ENCODE assay signal across 15 mouse cellular contexts in genomic region chr11:51345481-51346465, GRCm38 (mm10). TPM values are rescaled to one million over a fixed set of nuclear protein-coding genes. Genes with fewer than 3 reads are reported as not detected.
DNase-seq lines count a peak whose midpoint lies in the region; ATAC-seq lines count a peak whose summit lies in the region.
"Had no signal": no experiment of that assay in that cellular context is flagged by ENCODE, and none has a peak within 500 bp of the region (broad histone marks: within the 10 kb centered on the region; RNA-seq: fewer than 3 reads in every experiment).

No protein-coding gene starts in this region.

- H3K27ac ChIP-seq in intestine, embryonic 15.5 days = no peak overlapping the region
- H3K27ac ChIP-seq: limb, embryonic 10.5 days had no signal

- H3K4me2 ChIP-seq in intestine, embryonic 15.5 days (replicated peaks) = no peak overlapping the region

- 86% methylated on average over 21 of the region's 21 CpGs for WGBS in intestine, embryonic 15.5 days

- peak; percentile 72 for DNase-seq in adrenal gland, adult 2 months
- no peak for DNase-seq in adrenal gland, postnatal 4 days (ENCODE audit: low spot score in 2 of 2)
- peak; percentile 50 for DNase-seq in left cerebral cortex, postnatal 4 days
- DNase-seq in left cerebral cortex, adult 11 months (ENCODE audit: low spot score) = no peak
- peak; percentile 76 to 82 for DNase-seq in cerebellum, postnatal 10 days
- peak; percentile 22 for DNase-seq in skeletal muscle tissue, adult 2 months (ENCODE audit: low read depth, low spot score)
- no peak for DNase-seq in embryo, embryonic 9.5 days (ENCODE audit: extremely low spot score)
- DNase-seq: kidney, postnatal 36 days; liver, postnatal 0 days; retina, postnatal 1 day had no signal

- no peaks in the 10 kb centered on the region for H3K36me3 ChIP-seq in intestine, embryonic 15.5 days
- H3K36me3 ChIP-seq: limb, embryonic 10.5 days had no signal

- H3K4me1 ChIP-seq in intestine, embryonic 15.5 days (replicated peaks) = peaks cover 8% of the 10 kb centered on the region; the same call in 1 of the 2 replicates

- no peaks in the 10 kb centered on the region for H3K27me3 ChIP-seq in intestine, embryonic 15.5 days (replicated peaks)

- H3K9ac ChIP-seq in intestine, embryonic 15.5 days = no peak overlapping the region
- H3K9ac ChIP-seq: liver, postnatal 0 days had no signal

- no peak overlapping the region for H3K4me3 ChIP-seq in intestine, embryonic 15.5 days (replicated peaks)
- H3K4me3 ChIP-seq: limb, embryonic 10.5 days had no signal

- ATAC-seq in intestine, embryonic 15.5 days = no peak
- ATAC-seq: activated CD4-positive, CD25-positive, alpha-beta regulatory T cell, adult 4 months; inflammation-experienced regulatory T-cells, adult 6 months; liver, postnatal 0 days had no signal

- intact Hi-C loops in left cerebral cortex, postnatal 4 days (cut with DNase I) = no loop called here

- H3K9me3 ChIP-seq in intestine, embryonic 15.5 days = no peaks in the 10 kb centered on the region
- H3K9me3 ChIP-seq: limb, embryonic 10.5 days had no signal

RNA-seq across cellular contexts. Expression of gene Col23a1, which starts 56.1 kb away (rescaled TPM):
- 1 to 10 TPM; 1.1 to 6.9 TPM for total RNA-seq in adrenal gland, adult 2 months (2021)
- polyA plus RNA-seq in adrenal gland, adult 2 months (2012; rRNA removed) = 0.97 and 1.4 TPM in 2 replicates
- total RNA-seq in adrenal gland, postnatal 4 days (2021) = 10 to 100 TPM; 23.3 to 26.0 TPM
- total RNA-seq in left cerebral cortex, postnatal 4 days (2021) = 10 to 100 TPM; 11.1 TPM
- 17.7 and 19.2 TPM in 2 replicates for polyA plus RNA-seq in intestine, embryonic 15.5 days (2015; fragmentation: Nextera tagmentation; extraction: Ambion mirVana)
- total RNA-seq: megakaryocyte-erythroid progenitor cell, adult 5-6 weeks had no signal

Comparison
In these comparisons a context has a peak if more than half of its experiments do, and no peak if none do; other contexts are left out.
1. DNase-seq: peak in adrenal gland, adult 2 months (single experiment), left cerebral cortex, postnatal 4 days (single experiment), cerebellum, postnatal 10 days (2 of 2) and skeletal muscle tissue, adult 2 months (single experiment); none in adrenal gland, postnatal 4 days (0 of 2), left cerebral cortex, adult 11 months (single experiment) and embryo, embryonic 9.5 days (single experiment).